ENCODE assay signal across 21 mouse cellular contexts in the genomic region with DNA sequence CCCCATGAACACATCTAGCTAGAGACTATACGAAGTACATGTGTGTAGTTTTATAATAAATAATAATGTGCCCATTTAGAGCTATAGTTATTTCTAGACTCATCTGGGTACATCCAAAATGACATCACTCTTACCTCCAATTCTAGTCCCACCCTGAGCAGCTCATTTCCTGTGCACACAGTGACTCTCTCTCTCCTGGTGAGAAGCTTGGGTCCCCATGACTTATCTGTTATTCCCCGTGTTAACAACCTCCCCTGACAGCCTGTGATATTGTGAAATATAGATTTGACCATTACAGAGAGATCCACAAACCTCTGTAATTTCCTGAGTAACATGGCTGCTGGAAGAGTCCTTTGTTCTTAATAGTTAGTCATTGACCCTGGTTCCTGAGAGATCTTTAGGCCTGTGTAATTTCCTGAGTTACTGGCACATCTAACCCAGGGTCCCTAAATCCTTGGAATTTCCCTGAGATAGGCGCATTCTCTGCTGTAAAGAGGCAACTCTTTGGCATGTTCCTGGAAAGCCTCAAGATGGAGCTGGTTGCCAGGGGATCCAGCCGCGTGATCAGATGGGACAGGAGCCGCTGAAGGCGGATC. TPM values are rescaled to one million over a fixed set of nuclear protein-coding genes. Genes with fewer than 3 reads are reported as not detected.
DNase-seq lines count a peak whose midpoint lies in the region; ATAC-seq and TF ChIP-seq lines count a peak whose summit lies in the region.
"Had no signal": no experiment of that assay in that cellular context is flagged by ENCODE, and none has a peak within 500 bp of the region (broad histone marks: within the 10 kb centered on the region; RNA-seq: fewer than 3 reads in every experiment).

No protein-coding gene starts in this region.

- no peak overlapping the region for H3K4me2 ChIP-seq in liver, embryonic 11.5 days
- H3K4me2 ChIP-seq in liver, embryonic 12.5 days: no peak overlapping the region
- no peak overlapping the region for H3K4me2 ChIP-seq in hindbrain, embryonic 13.5 days
- H3K4me2 ChIP-seq: heart, embryonic 11.5 days had no signal

- no peaks in the 10 kb centered on the region for H3K36me3 ChIP-seq in heart, embryonic 10.5 days
- H3K36me3 ChIP-seq in liver, embryonic 11.5 days (ENCODE audit: control insufficient read depth, insufficient read depth, low read length): no peaks in the 10 kb centered on the region
- no peaks in the 10 kb centered on the region for H3K36me3 ChIP-seq in G1E (replicated peaks)
- H3K36me3 ChIP-seq in liver, embryonic 12.5 days: no peaks in the 10 kb centered on the region
- H3K36me3 ChIP-seq in hindbrain, embryonic 13.5 days: no peaks in the 10 kb centered on the region
- H3K36me3 ChIP-seq: embryonic facial prominence, embryonic 10.5 days had no signal

- DNase-seq in heart, embryonic 10.5 days (ENCODE audit: low spot score): no peak
- DNase-seq in heart, adult 18-20 months: no peak
- no peak for DNase-seq in liver, embryonic 11.5 days (ENCODE audit: low spot score)
- DNase-seq in liver (no peak), G1E (ENCODE audit: low spot score) (no peak)
- no peak for DNase-seq in adrenal gland, adult (ENCODE audit: inconsistent age in 2 of 2, low spot score in 1 of 2)
- DNase-seq: adrenal gland, adult 8-10 months; cerebellum, adult 9-10 months; forebrain, postnatal 0 days; gastrocnemius, postnatal 25 days; heart, postnatal 14 days; kidney, adult 9 months; right cerebral cortex, postnatal 4 days; thymus, postnatal 14 days had no signal

- TF ChIP-seq CTCF in G1E (IDR thresholded peaks at IDR 0.05; ENCODE audit: low read depth, low read length): no peak

- ATAC-seq in liver, embryonic 11.5 days (replicated peaks; ENCODE audit: low FRiP score): peak; percentile 52
- ATAC-seq in G1E (ENCODE audit: extremely low read depth, insufficient number of reproducible peaks, low FRiP score, poor library complexity, severe bottlenecking): 0 out of 2 replicates have a peak, but pooled peaks have one; percentile 37
- 0 out of 2 replicates have a peak, but pooled peaks have one; percentile 24 for ATAC-seq in liver, embryonic 12.5 days
- ATAC-seq in hindbrain, embryonic 13.5 days (ENCODE audit: low FRiP score): no peak
- ATAC-seq: forebrain, postnatal 0 days; midbrain, embryonic 16.5 days had no signal

- no peak overlapping the region for H3K9ac ChIP-seq in liver, embryonic 11.5 days (ENCODE audit: low read depth, low read length)
- H3K9ac ChIP-seq in liver, embryonic 12.5 days: no peak overlapping the region
- no peak overlapping the region for H3K9ac ChIP-seq in hindbrain, embryonic 13.5 days
- H3K9ac ChIP-seq: forebrain, postnatal 0 days had no signal

- H3K9me3 ChIP-seq in heart, embryonic 10.5 days: no peaks in the 10 kb centered on the region
- no peaks in the 10 kb centered on the region for H3K9me3 ChIP-seq in liver, embryonic 11.5 days (ENCODE audit: control insufficient read depth, low read length)
- no peaks in the 10 kb centered on the region for H3K9me3 ChIP-seq in G1E (replicated peaks)
- H3K9me3 ChIP-seq in liver, embryonic 12.5 days (replicated peaks): no peaks in the 10 kb centered on the region
- H3K9me3 ChIP-seq in hindbrain, embryonic 13.5 days: no peaks in the 10 kb centered on the region
- H3K9me3 ChIP-seq: embryonic facial prominence, embryonic 10.5 days had no signal

- 0 out of 2 replicates have a peak overlapping the region, but pooled peaks have one; percentile 22 for H3K27ac ChIP-seq in heart, embryonic 10.5 days
- H3K27ac ChIP-seq in liver, embryonic 11.5 days (ENCODE audit: low read depth, low read length): no peak overlapping the region
- H3K27ac ChIP-seq in liver, embryonic 12.5 days: no peak overlapping the region
- no peak overlapping the region for H3K27ac ChIP-seq in hindbrain, embryonic 13.5 days
- H3K27ac ChIP-seq: embryonic facial prominence, embryonic 10.5 days; left cerebral cortex, adult 2 months had no signal

- H3K27me3 ChIP-seq in heart, embryonic 10.5 days (ENCODE audit: insufficient read depth, poor library complexity, severe bottlenecking): no peaks in the 10 kb centered on the region
- H3K27me3 ChIP-seq in liver, embryonic 11.5 days (replicated peaks; ENCODE audit: control insufficient read depth, insufficient read depth, low read length): no peaks in the 10 kb centered on the region
- peaks cover 51% of the 10 kb centered on the region for H3K27me3 ChIP-seq in G1E (ENCODE audit: insufficient read depth, low read length)
- 0 out of 2 replicates have a peak, but pooled peaks cover 6% of the 10 kb centered on the region for H3K27me3 ChIP-seq in liver, embryonic 12.5 days (replicated peaks)
- H3K27me3 ChIP-seq in hindbrain, embryonic 13.5 days: no peaks in the 10 kb centered on the region

- H3K4me1 ChIP-seq in heart, embryonic 10.5 days: peaks cover 27% of the 10 kb centered on the region
- no peaks in the 10 kb centered on the region; the same call in 1 of the 2 replicates for H3K4me1 ChIP-seq in liver, embryonic 11.5 days (replicated peaks; ENCODE audit: control insufficient read depth, insufficient read depth, low read length)
- peaks cover 26% of the 10 kb centered on the region for H3K4me1 ChIP-seq in G1E (ENCODE audit: insufficient read depth, low read depth, low read length)
- peaks cover 4% of the 10 kb centered on the region for H3K4me1 ChIP-seq in liver, embryonic 12.5 days
- no peaks in the 10 kb centered on the region for H3K4me1 ChIP-seq in hindbrain, embryonic 13.5 days (replicated peaks)

- WGBS in heart, embryonic 10.5 days: 70% methylated on average over 7 of the region's 7 CpGs
- 68% methylated on average over 7 of the region's 7 CpGs for WGBS in liver, embryonic 11.5 days
- 64% methylated on average over 7 of the region's 7 CpGs for WGBS in liver, embryonic 12.5 days (ENCODE audit: insufficient replicate concordance)
- WGBS in hindbrain, embryonic 13.5 days: 85% methylated on average over 7 of the region's 7 CpGs

- no peak overlapping the region for H3K4me3 ChIP-seq in heart, embryonic 10.5 days
- no peak overlapping the region for H3K4me3 ChIP-seq in liver, embryonic 11.5 days (ENCODE audit: low read depth, low read length)
- no peak overlapping the region for H3K4me3 ChIP-seq in G1E (ENCODE audit: low read depth, low read length)
- H3K4me3 ChIP-seq in liver, embryonic 12.5 days: no peak overlapping the region
- no peak overlapping the region for H3K4me3 ChIP-seq in hindbrain, embryonic 13.5 days
- H3K4me3 ChIP-seq: embryonic facial prominence, embryonic 10.5 days; left cerebral cortex, adult 2 months; myocyte had no signal

RNA-seq across cellular contexts. Expression of gene Leo1, which starts 15.4 kb away (rescaled TPM):
- 36.3 and 49.1 TPM in 2 replicates for polyA plus RNA-seq in heart, embryonic 10.5 days (2016; fragmentation: Nextera tagmentation; extraction: Ambion mirVana)
- total RNA-seq in heart, adult 18-20 months (2021): 10 to 100 TPM; 16.7 to 20.4 TPM
- 39.0 and 39.4 TPM in 2 replicates for polyA plus RNA-seq in liver, embryonic 11.5 days (2014; fragmentation: Nextera tagmentation; extraction: Ambion mirVana)
- 21.1 and 29.5 TPM in 2 replicates for total RNA-seq in G1E (2014; fragmentation: Nextera tagmentation)
- total RNA-seq in G1E (2017): 38.0 and 48.3 TPM in 2 replicates
- 12.1 and 14.4 TPM in 2 replicates for polyA plus RNA-seq in G1E (2012)
- polyA plus RNA-seq in liver, embryonic 12.5 days (2016; fragmentation: Nextera tagmentation; extraction: Ambion mirVana): 25.9 and 26.9 TPM in 2 replicates
- polyA plus RNA-seq in hindbrain, embryonic 13.5 days (2015; fragmentation: Nextera tagmentation; extraction: Ambion mirVana): 43.3 and 44.5 TPM in 2 replicates

RNA-seq across cellular contexts. Expression of gene Mapk6, which starts 16.1 kb away (rescaled TPM):
- 71.2 and 87.1 TPM in 2 replicates for polyA plus RNA-seq in heart, embryonic 10.5 days (2016; fragmentation: Nextera tagmentation; extraction: Ambion mirVana)
- 10 to 100 TPM; 26.0 to 26.2 TPM for total RNA-seq in heart, adult 18-20 months (2021)
- 61.0 and 64.4 TPM in 2 replicates for polyA plus RNA-seq in liver, embryonic 11.5 days (2014; fragmentation: Nextera tagmentation; extraction: Ambion mirVana)
- 49.2 and 57.6 TPM in 2 replicates for total RNA-seq in G1E (2014; fragmentation: Nextera tagmentation)
- total RNA-seq in G1E (2017): 45.2 and 49.2 TPM in 2 replicates
- polyA plus RNA-seq in G1E (2012): 6.2 and 7.6 TPM in 2 replicates
- polyA plus RNA-seq in liver, embryonic 12.5 days (2016; fragmentation: Nextera tagmentation; extraction: Ambion mirVana): 33.3 and 36.5 TPM in 2 replicates
- 178 and 184 TPM in 2 replicates for polyA plus RNA-seq in hindbrain, embryonic 13.5 days (2015; fragmentation: Nextera tagmentation; extraction: Ambion mirVana)
